Mouse (Mus musculus) brain, adult 2 months (tissue): ENCODE data around the gene Hectd4.

Source experiments
- DNase-seq: peaks from one replicate; pipeline ENCODE4 v3.0.0; 2011; ENCODE audit warnings: low read depth, low spot score

The Hectd4 gene

DNA sequence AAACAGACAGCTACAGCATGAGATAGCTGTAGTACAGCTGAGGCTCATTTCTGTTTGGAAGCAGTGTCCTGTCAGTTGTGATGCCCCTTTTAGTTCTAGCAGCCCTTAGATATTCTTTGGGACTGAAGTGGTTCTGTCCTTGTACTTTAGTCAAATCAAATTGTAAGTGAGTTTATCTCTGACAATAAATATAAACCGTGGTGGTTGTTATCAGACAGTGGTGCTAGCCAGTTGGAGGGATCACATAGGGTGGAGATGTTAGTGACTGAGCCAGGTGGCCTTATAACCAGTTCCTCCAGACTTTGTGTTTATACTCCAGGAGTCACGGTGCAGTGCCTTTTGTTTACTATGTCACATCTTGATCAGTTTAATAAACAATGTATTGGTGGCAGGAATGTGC, 13.7 kb downstream of the Hectd4 start:
- no peak for DNase-seq

DNA sequence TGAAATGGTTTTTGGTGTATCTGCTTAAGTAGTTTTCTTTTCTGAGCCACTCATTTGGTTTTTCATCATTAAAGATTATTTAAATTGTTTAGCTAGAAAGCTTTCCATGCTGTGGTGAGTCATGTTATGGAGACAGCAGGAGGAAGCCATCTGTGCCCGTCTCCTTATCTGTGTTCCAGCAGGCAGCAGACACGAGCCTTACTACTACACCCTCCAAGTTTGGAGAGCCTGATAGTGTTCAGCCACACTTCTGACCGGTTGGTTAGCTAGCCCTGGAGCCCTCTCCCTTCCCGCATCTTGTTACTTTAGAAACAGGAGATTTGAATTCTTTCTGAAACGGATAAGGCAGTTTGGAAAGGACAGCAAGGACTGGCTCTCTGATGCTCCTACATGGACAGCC, 16.2 kb downstream of the Hectd4 start:
- DNase-seq = peak; percentile 94

DNA sequence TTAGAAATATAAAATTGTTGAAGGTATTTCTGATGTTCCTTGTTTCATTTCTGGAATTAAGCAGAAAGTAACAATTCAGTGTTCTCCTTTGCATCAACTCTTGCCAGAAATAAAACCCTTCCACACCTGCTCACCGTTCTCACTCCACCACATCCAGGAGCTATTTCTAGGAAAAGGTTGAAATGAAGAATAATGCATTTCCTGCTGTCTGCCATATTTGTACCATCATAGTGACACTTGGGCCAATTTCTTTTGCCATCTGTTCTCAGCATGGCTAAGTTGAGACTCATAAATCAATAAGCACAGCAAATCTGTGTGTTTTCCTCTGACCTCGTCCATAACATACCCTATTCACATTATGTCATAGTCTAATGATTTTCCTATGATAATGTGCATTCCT, 18.2 kb downstream of the Hectd4 start:
- peak; percentile 77 for DNase-seq

DNA sequence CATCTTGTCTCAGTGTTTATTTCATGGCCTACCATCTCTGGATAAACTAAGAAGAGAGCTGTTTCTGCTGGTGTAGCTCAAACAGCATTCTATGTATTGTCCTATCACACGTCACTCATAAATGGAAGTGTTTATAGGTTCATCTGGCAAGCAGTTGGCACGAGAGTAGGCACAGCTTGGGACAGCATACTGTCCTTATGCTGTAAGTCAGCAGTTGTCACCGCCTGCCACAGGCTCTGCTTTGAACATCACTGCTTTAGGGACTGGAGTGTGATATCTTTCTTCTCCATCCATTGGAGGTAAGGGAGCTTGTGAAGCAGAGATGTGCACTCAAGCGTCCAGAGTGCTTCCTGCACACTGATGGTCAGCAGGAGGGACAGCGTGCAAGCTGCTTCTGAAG, 19.8 kb downstream of the Hectd4 start:
- DNase-seq = peak; percentile 89

DNA sequence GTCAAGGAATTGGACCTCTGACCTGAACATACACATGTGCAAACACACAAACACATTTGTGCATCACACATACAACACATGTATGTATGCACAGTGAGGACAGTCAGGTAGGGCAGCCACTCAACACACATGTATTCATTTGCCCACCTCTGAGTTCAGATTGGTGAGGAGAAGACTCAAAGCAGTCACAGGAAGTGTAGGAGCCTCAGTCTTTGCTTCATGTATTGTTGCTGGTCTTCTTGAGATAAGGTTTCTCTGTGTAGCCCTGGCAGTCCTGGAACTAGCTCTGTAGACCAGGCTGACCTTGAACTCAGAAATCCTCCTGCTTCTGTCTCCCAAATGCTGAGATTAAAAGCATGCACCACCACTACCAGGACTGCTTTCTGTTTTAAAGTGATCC, 21.2 kb downstream of the Hectd4 start:
- no peak for DNase-seq

DNA sequence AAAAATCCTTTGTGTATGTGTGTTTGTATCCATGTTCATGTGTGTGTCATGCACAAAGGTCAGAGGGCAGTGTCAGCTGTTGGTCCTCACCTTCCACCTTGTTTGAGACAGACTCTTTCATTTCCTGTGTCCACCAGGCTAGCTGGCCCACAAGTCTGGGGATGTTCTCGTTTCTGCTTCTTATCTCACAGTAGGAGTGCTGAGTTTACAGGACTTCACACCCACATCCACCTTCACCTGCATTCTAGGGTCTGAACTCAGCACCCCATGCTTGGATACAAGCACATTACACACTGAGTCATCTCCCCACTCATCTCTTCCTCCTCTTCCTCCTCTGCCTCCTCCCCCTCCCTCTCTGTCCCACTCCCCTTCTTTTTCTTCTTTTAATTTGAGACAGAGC, 22.2 kb downstream of the Hectd4 start:
- no peak for DNase-seq

DNA sequence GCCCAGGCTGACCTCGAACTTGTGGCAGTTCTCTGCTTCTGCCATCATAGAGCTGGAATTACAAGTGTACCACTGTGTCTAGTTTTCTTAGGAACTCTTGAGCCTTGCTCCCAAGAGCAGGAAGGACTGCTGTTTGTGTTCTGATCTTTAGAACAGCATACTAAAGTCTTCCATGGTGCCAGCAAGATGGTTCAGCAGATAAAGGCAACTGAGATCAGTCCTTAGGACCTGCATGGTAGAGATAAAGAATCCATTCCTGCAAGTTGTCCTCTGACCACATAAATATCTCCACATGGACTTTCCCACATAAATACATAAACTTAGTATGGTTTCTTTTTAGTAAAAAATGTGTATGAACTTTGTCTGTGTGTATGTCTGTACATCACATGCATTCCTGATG, 22.7 kb downstream of the Hectd4 start:
- DNase-seq = no peak

DNA sequence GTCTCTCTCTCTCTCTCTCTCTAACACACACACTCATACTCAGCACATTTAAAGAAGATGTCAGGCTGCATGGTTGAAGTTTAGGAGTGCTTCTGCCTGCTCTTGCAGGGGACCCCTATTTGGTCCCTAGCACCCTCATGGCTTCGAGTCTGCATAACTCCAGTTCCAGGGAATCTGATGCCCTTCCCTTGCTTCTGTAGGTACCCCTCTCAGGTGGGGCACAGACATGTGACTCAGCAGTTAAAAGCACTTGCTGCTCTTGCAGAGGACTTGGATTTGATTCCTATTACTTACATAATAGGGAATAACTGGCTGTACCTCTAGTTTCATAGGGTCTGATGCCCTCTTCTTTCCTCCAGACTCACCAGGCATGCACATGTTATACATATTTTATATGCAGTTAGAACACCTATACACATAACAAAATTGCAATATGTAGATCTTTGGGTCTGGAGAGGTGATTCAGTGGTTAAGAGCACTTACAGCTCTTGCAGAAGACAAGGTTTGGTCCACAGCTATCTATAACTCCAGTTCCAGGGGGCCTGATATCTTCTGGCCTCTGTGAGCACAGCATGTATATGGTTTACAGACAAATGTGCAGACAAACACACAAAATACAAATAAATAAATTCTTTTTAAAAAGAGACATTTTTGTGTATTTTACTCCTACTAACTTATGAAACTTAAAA, 23.8 kb downstream of the Hectd4 start:
- DNase-seq = no peak

DNA sequence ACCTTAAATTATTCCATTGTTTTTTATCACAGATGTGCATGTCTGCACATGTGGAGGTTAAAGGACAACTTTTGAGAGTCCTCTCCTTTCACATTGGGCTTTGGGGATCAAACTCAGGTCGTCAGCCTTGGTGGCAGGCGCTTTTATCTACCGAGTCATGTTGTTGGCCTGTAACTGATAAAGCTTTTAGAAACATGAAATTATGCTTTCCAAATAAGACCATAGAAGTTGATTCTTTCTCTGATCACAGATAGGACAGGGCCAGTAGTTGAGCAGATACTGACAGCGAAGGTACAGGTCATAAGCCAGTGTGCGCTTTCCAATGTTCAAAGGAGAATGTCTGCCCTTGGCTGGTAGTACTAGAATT, 24.3 kb downstream of the Hectd4 start:
- DNase-seq = no peak

DNA sequence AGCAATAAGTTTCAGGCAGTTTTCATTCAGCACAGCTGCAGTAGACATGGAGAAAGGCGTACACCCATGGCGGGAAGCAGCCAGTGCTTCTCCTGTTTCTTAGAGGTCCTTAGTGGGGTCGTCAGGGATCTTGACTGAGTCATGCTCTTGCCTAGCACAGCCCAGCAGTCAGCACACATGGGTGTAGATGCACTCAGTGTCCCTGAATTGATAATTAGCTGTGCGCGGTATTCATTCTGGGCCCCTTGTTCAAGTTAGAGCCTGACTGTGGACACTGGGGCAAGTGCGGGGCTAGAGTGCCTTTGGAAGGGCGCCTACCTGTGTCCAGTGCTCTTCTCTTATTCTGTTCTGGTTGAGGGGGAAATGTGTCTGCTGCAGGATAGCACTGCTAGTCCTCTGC, 25.2 kb downstream of the Hectd4 start:
- DNase-seq = no peak

DNA sequence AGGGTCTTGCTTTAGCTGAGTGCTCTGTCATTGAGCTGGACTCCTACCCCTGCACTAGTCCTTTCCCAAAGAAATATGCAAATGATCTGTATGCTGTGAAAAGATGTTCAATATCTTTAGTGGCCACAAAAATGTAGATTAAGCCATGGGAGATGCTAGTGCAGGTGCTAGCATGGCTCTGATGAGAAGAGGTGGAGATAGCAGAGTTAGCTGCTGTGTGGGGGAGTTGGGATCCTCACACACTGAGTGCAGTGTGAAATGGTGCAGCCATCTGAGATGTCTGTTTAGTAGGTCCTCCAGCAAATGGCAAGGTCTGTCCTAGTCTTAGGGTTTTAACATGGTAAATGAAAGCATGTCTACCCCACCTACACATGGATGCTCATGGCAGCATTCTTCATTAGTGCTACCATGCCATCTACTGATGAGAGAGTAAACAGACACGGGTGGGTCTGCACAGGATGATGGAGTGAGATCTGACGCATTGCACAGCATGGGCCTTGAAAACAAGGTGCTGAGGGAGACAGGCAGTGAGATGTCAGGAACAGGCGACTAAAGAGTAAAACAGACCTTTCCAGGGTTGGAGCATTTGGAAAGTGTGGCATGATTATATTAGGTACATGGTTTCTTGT, 28.9 kb downstream of the Hectd4 start:
- DNase-seq = peak; percentile 60

DNA sequence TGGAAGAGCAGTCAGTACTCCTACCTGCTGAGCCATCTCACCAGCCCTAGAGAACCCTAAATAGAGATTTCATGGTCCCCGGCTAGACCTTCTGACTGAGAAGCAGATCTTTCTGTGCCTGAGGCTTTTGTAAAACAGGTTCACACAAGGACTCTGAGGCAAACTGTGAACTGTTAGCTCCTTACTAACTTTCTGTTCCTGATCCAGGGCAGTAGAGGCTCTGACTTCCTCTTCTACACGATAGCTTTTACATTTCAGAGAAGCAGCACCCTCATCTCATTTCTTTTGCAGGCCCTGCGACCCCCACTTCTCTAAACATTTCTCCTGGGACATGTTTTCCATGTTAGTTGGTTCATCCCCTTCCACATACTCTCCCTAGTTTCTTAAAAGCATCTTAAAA, 29.7 kb downstream of the Hectd4 start:
- DNase-seq = no peak

DNA sequence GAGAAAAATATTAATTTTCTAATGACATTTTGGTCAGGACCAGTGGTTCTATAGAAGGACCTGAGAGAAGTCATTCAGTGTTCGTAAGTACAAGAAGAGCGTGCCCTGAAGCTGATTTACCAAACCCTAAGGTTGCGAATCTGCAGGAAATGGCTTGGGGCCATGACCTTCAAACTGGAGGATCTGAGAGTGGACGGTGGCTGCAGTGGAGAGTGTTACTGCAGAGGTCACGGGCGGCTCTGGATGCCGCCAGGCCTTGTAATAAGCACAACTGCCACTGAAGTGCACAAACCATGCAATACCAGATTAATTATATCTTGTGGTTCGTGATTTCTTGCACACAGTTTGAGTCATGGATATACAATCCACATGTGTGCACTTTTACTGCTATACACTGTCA, 31.8 kb downstream of the Hectd4 start:
- DNase-seq = no peak

DNA sequence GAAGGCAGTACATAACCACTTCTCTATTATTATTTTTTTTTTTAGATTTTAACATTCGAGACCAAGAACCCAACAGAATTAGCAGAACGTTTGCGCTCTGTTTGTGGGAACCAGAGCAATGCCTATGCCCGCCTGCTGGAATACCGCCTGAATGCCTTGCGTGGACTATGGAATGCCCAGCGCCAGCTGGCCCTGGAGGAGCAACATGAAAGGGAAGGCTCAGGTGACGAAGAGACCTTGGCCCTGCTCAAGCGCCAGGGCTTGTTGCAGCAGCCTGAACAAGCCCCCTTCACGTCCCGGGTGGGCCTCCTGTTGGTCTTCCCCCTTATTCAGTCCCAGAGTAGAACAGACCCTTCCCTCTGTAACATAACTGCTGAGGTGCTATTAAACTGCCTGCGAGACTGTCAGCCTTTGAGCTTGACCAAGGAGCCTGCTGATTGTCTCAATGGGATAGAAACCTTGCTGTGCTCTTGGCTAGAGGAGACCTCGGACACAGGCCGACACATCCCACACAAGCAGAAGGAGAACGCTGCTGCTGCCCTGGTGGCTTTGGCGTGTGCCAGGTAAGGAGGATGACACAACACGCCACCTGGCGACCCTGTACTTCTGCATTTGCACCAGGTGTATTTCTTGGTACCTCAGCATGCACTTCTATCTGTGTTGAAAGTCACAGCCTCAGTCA, 33.9 kb downstream of the Hectd4 start:
- DNase-seq = peak; percentile 92

DNA sequence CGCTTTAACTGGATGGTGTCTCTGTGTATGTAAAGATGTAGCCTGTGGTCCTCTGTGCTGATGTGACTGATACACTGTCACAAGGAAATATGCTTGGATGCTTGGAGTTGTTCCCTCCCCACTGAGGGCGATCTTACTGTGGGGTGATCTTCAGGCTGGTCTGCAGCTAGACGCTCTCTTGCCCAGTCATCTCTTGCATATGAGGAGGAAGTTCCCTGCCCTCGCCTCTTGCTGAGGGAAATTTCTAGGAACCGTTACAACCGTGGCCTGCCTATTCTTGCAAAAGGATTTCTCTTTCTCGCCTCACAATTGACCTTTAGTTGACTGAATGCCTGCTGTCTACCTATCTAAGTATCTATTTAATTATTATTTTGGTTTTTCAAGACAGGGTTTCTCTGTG, 35.0 kb downstream of the Hectd4 start:
- DNase-seq = no peak

DNA sequence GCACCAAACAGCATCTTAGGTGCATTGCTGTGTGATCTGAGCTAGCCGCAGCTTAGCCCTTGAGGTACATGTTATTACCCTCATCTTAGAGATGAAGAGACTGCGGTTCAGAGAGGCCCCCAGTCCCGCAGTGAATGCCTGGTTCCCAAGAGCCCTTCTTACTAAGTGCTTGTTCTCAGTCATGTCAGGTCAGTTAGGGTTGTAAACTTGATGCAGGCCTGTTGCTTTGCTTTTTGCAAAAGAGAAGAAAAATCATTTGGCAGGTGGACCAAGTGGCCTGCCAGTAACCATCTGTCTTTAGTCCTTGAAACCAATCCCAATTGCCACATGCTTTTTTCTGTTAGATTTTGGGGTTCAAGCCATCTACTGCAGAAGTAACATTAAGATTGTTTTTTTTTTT, 41.8 kb downstream of the Hectd4 start:
- DNase-seq = peak; percentile 82

DNA sequence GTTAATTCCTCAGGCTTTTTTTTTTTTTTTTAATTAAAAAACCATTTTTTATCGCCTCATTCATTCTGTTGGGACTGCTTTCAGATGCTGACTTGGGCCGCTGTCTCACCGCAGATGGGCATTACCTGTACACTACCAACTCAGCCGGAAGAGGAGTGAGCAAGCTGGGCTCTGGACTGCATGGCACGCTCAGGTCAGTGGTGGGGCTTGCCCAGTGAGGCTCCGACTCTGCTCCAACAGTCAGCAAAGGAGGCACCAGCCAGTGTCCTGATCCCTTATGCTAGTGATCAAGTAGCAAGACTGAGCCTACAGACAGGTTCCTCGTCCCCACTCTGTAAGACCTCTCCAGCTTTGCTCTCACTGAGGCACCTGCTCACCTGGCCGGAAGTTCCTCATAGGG, 42.4 kb downstream of the Hectd4 start:
- peak; percentile 46 for DNase-seq

DNA sequence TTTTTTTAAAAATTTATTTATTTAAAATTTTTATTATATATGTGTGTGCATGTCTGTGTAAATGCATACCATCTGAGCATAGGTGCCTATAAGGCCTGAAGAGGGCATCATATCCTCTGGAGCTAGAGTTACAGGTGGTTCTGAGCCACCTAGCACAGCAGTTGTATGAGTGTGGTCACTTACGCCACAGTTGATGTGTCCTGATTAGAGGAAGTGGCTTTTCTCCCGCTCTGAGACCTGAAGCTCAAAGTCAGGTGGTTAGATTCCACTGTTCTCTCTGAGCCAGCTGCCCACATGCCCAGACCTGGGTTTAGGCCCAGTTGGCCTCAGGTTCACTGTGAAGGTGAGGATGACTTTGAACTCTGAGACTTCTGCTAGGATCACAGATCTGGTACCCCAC, 44.6 kb downstream of the Hectd4 start:
- no peak for DNase-seq

DNA sequence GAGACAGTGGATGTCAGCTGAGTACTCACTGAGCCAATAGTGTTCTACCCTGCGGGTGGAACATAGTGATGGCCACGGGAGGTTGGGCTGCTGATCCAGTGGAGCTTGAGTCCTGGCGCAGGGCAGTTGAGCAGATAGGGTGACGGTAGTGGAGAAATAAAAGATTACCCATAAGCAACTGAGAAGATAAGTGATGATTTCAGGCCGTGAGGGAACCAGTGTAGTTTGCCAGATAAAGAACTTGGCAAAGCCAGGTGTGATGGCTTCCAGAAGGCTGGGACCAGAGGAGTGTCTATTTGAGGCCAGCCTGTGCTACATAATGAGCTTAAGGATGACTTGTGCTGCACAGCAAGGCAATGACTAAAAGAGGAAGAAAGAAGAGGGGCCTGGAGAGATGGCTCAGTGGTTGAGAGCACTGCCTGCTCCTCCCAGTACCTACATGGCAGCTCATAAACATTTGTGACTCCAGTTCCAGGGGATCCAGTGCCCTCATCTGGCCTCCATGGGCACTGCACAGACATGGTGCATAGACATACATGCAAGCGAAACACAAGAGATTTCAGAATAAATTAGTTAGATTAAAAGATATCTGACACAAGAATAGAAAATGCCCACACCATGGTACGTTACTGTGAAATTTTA, 46.8 kb downstream of the Hectd4 start:
- DNase-seq = peak; percentile 85

DNA sequence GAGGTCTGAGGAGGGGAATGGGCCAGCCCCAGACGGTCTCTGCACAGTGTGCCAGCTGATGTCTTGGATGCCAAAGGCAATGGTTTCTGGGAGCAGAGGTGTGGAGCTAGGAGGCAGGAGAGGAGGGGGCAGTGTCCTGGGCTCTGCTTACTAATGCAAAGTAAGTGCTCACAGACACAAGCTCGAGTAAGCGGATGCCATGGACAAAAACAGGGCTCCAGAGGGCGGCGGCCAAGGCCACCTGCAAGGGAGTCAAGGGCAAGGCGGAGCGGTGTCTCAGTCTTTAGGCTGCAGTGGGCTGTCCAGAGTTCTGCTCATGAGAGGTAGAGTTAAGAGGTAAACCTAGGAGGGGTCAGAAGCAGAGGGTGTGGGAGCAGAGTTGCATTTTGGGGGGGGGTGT, 51.0 kb downstream of the Hectd4 start:
- no peak for DNase-seq

DNA sequence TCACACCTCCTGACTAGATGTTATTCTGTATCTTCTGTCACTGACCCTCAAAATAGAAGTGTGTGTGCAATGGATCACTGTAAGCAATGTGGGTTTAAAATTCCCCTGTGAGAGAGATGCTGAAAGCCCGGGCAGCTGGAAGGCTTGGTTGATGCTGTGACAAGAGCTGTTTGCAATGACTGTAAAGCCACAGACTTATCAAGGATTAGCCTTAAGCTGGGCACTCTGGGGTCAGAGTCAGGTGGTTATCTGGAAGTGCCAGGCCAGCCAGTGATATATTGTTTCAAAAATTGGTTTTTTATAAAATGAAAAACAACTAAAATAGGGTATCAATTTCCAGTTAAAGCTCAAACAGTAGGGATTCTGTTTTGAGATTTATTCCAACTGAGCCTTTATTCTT, 56.8 kb downstream of the Hectd4 start:
- no peak for DNase-seq

DNA sequence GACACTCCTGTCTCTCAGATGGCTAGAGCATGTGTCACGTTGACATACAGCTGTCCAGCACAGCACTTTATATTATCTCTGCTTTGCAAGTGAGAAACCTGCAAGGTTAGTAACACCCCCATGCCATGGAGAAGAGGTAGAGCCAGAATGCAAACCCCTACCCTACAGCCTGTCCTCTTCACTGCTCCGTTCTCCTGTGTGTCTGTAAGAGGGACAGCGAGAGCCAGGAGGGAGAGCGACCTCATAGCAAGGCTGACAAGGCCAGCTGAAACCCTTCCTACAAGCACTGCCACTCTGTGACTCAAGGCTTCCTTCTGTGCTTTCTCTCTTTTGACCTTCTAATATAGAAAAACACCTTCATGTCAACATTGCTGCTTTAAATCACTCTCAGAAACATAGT, 60.4 kb downstream of the Hectd4 start:
- no peak for DNase-seq

DNA sequence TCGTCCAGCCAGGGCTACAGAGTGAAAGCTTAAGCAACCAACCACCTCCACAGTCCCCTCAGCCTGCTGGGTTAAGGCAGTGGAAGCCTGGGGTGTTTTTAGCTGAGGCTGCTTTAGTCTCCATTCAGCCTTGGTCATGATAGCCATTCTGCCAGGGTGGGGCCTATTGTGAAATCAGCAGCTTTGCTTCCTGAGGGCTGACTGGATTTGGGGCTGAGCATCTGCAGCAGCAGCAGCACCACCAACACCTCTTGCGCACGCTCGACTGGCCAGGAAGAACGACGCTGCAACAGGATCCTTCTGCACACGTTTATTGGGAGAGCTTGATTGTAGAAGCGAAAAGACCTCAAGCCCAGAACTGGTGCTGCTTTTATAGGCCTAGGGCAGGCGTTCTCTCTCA, 63.0 kb downstream of the Hectd4 start:
- no peak for DNase-seq
